Mouse (Mus musculus) hindbrain, embryonic 14.5 days (tissue): Measurements from ENCODE around the gene Lpin1. TPM values are rescaled to one million over a fixed set of nuclear protein-coding genes. Genes with fewer than 3 reads are reported as not detected.
A peak's percentile ranks its signal among the peaks of the same experiment; 100 is the strongest.

Experiments
- ATAC-seq: fragments of 200-750 bp; cut with Nextera tagmentation; 2 replicates; pipeline ENCODE4 v1.8.0; 2017; ENCODE audit warnings: moderate number of reproducible peaks, mild to moderate bottlenecking, moderate TSS enrichment, moderate library complexity; ENCODE audit not compliant: low FRiP score
- DNase-seq: peaks from one replicate; pipeline ENCODE4 v3.0.0-alpha.2; 2015; ENCODE audit warnings: low spot score
- H3K27ac ChIP-seq: fragments of 300-500 bp; sonication (generic); 2 replicates; pipeline ENCODE4 v1.5.1; 2014; ENCODE audit warnings: mild to moderate bottlenecking, moderate library complexity
- H3K27me3 ChIP-seq: fragments of 300-500 bp; sonication (generic); 2 replicates; pipeline ENCODE4 v1.6.1; 2014; ENCODE audit warnings: mild to moderate bottlenecking, low read length, mixed read lengths; ENCODE audit not compliant: control insufficient read depth, insufficient read depth
- H3K36me3 ChIP-seq: fragments of 300-500 bp; sonication (generic); replicated peaks from 2 replicates; pipeline ENCODE4 v1.6.1; 2014; ENCODE audit not compliant: control insufficient read depth, insufficient read depth
- H3K4me1 ChIP-seq: fragments of 300-500 bp; sonication (generic); replicated peaks from 2 replicates; pipeline ENCODE4 v1.6.1; 2014; ENCODE audit warnings: antibody characterized with exemption, low read length, mixed read lengths; ENCODE audit not compliant: control insufficient read depth, insufficient read depth
- H3K4me2 ChIP-seq: fragments of 300-500 bp; sonication (generic); replicated peaks from 2 replicates; pipeline ENCODE4 v1.6.1; 2014; ENCODE audit warnings: mild to moderate bottlenecking, moderate library complexity
- H3K4me3 ChIP-seq: fragments of 300-500 bp; sonication (generic); replicated peaks from 2 replicates; pipeline ENCODE4 v1.5.1; 2014; ENCODE audit warnings: mild to moderate bottlenecking, low read length
- H3K9ac ChIP-seq: fragments of 300-500 bp; sonication (generic); 2 replicates; pipeline ENCODE4 v1.6.1; 2014
- H3K9me3 ChIP-seq: fragments of 300-500 bp; sonication (generic); 2 replicates; pipeline ENCODE4 v1.6.1; 2016; ENCODE audit warnings: low read length; ENCODE audit not compliant: control insufficient read depth
- WGBS: fragments of 180-500 bp; shearing (Covaris S2); extraction: QIAGEN DNeasy Blood & Tissue Kit; methylation state at CpG from one replicate; pipeline ENCODE4 v1.1.7; 2014; 5-methylcytosine and 5-hydroxymethylcytosine counted together
- polyA plus RNA-seq: library from polyadenylated mRNA; unstranded; fragments of >200 nt; fragmentation: Nextera tagmentation; extraction: Ambion mirVana; gene quantifications from 2 replicates; pipeline ENCODE4 v1.2.1, GENCODE M21; 2014

Lpin1 gene
- polyA plus RNA-seq, 1 experiment from 2014 or later = 18.0 TPM

DNA sequence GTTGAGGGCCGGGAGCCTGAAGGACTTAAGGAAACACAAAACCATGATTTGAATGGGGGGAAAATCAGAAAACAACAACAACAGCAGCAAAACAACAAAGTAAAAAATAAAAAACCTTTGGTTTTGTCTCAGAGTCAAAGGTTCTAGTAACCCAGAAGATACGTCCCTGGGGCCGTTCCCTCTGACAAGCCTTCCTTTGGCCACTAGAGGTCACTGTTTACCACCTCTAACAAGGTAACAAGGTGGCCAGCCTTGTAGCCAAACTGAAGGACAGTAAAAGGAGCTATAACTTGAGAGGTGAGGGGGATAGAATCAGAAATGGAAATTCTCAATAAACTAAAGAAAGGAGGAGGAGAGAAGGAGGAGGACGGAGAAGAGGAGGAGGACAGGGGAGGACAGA is 42.3 kb downstream of the Lpin1 start:
- H3K4me2 ChIP-seq = no peak overlapping the region
- H3K9me3 ChIP-seq = no peaks in the 10 kb centered on the region
- no peak overlapping the region for H3K4me3 ChIP-seq
- H3K4me1 ChIP-seq = no peaks in the 10 kb centered on the region
- H3K9ac ChIP-seq = no peak overlapping the region
- 29% methylated on average over 4 of the region's 4 CpGs for WGBS
- ATAC-seq (peak; percentile 62; the same call in 1 of the 2 replicates), DNase-seq (peak; percentile 89)
- no peaks in the 10 kb centered on the region for H3K27me3 ChIP-seq
- H3K36me3 ChIP-seq = peaks cover 85% of the 10 kb centered on the region
- peak overlapping the region; percentile 62; the same call in 1 of the 2 replicates for H3K27ac ChIP-seq

- no peaks in the 10 kb centered on the region for H3K4me1 ChIP-seq
These were observed 42.7 kb downstream of the Lpin1 start for GRCm38 (mm10) chr12:16568090-16568489.

GRCm38 (mm10) chr12:16563427-16563826 is 47.3 kb downstream of the Lpin1 start:
- Histone ChIP-seq H3K4me3 (no peak overlapping the region), H3K9me3 (no peaks in the 10 kb centered on the region), H3K36me3 (peaks cover 97% of the 10 kb centered on the region), H3K27ac (no peak overlapping the region), H3K9ac (no peak overlapping the region), H3K27me3 (no peaks in the 10 kb centered on the region), H3K4me2 (no peak overlapping the region), H3K4me1 (no peaks in the 10 kb centered on the region)
- no peak for DNase-seq
- 70% methylated on average over 9 of the region's 9 CpGs for WGBS
- no peak for ATAC-seq

More at GRCm38 (mm10) chr12:16568090-16568489, 42.7 kb downstream of the Lpin1 start:
- Histone ChIP-seq H3K9ac (no peak overlapping the region), H3K9me3 (no peaks in the 10 kb centered on the region), H3K4me2 (no peak overlapping the region), H3K27me3 (no peaks in the 10 kb centered on the region), H3K36me3 (peaks cover 85% of the 10 kb centered on the region), H3K4me3 (no peak overlapping the region), H3K27ac (no peak overlapping the region)
- no peak for DNase-seq
- no peak; the same call in 1 of the 2 replicates for ATAC-seq
- 85% methylated on average over 6 of the region's 6 CpGs for WGBS

- Histone ChIP-seq H3K9me3 (no peaks in the 10 kb centered on the region), H3K4me2 (no peak overlapping the region), H3K36me3 (peaks cover 98% of the 10 kb centered on the region), H3K4me1 (no peaks in the 10 kb centered on the region), H3K4me3 (no peak overlapping the region), H3K9ac (no peak overlapping the region), H3K27me3 (no peaks in the 10 kb centered on the region), H3K27ac (no peak overlapping the region)
- 91% methylated on average over 10 of the region's 10 CpGs for WGBS
- ATAC-seq = no peak
- no peak for DNase-seq
These were observed 48.1 kb downstream of the Lpin1 start for GRCm38 (mm10) chr12:16562647-16563046.

GRCm38 (mm10) chr12:16562181-16562580 is 48.6 kb downstream of the Lpin1 start:
- no peaks in the 10 kb centered on the region for H3K4me1 ChIP-seq
- DNase-seq (no peak), ATAC-seq (no peak)
- H3K27ac ChIP-seq = no peak overlapping the region
- no peak overlapping the region for H3K4me2 ChIP-seq
- 91% methylated on average over 8 of the region's 8 CpGs for WGBS
- no peaks in the 10 kb centered on the region for H3K9me3 ChIP-seq
- no peak overlapping the region for H3K4me3 ChIP-seq
- H3K9ac ChIP-seq = no peak overlapping the region
- H3K27me3 ChIP-seq = no peaks in the 10 kb centered on the region
- H3K36me3 ChIP-seq = peaks cover 98% of the 10 kb centered on the region

GRCm38 (mm10) chr12:16557271-16557670 is 53.5 kb downstream of the Lpin1 start:
- DNase-seq = no peak

DNA sequence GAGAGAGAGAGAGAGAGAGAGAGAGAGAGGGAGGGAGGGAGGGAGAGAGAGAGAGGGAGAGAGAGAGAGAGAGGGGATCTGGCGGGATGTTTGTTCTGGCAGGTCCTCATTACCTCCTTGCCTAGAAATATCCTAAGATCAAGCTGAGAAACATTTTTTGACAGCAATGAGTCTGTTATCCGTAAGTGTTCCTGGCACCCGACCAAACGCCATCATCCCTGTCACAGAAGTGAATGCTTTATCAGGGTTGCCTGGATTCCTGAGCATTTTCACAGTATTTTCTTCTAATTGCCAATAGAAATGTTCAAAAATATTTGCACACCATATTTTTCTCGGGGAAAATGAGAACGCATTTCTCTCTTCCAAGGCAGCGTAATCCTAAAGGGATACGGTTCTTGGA is 56.6 kb downstream of the Lpin1 start:
- 86% methylated on average over 8 of the region's 8 CpGs for WGBS
- H3K4me2 ChIP-seq = no peak overlapping the region
- no peaks in the 10 kb centered on the region for H3K4me1 ChIP-seq
- DNase-seq (no peak), ATAC-seq (no peak)
- H3K27ac ChIP-seq = no peak overlapping the region
- H3K36me3 ChIP-seq = peaks cover 76% of the 10 kb centered on the region
- no peak overlapping the region for H3K4me3 ChIP-seq
- no peak overlapping the region for H3K9ac ChIP-seq
- H3K9me3 ChIP-seq = no peaks in the 10 kb centered on the region
- no peaks in the 10 kb centered on the region for H3K27me3 ChIP-seq

More at GRCm38 (mm10) chr12:16557271-16557670, 53.5 kb downstream of the Lpin1 start:
- Histone ChIP-seq H3K4me3 (no peak overlapping the region), H3K36me3 (peaks cover 91% of the 10 kb centered on the region), H3K9ac (no peak overlapping the region), H3K4me1 (no peaks in the 10 kb centered on the region), H3K9me3 (no peaks in the 10 kb centered on the region), H3K27ac (no peak overlapping the region), H3K4me2 (no peak overlapping the region), H3K27me3 (no peaks in the 10 kb centered on the region)
- ATAC-seq = no peak
- 38% methylated on average over 4 of the region's 4 CpGs for WGBS

DNA sequence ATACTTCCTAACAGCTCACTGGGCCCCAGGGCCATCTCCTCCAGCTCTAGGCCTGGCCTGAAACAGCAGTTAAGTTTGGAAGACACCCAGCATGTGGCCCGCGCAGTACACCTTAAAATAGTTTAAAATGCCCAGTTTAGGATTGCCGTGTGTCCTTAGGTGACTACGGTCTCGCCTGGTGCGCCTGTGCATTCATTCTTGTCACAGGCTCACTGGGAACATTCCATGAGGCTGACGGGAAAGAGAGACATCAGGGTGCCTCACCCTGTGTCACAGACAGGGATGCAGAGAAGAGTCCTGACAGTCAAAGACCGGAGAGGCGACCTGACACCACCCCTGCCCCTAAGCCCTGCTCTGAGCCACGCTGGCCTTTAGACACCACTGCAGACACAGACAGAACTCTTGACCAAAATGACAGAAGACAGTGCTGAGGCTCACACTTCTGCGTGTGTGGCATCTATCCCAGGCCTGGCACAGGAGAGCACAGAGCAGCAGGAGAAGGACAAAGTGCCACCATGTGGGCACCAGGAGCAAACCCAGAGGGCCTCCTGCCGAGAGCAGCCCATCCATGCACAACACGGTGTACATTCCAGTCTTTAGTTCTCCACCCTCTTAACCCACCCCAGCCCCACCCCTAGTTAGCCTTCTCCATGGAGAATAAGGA is 58.5 kb downstream of the Lpin1 start:
- no peak overlapping the region for H3K9ac ChIP-seq
- ATAC-seq (no peak), DNase-seq (no peak)
- H3K4me3 ChIP-seq = no peak overlapping the region
- peaks cover 74% of the 10 kb centered on the region for H3K36me3 ChIP-seq
- no peaks in the 10 kb centered on the region for H3K9me3 ChIP-seq
- no peak overlapping the region for H3K4me2 ChIP-seq
- no peaks in the 10 kb centered on the region for H3K27me3 ChIP-seq
- WGBS = 86% methylated on average over 13 of the region's 13 CpGs
- no peak overlapping the region for H3K27ac ChIP-seq
- no peaks in the 10 kb centered on the region for H3K4me1 ChIP-seq

- WGBS = 56% methylated on average over 12 of the region's 12 CpGs
These were observed 59.7 kb downstream of the Lpin1 start for GRCm38 (mm10) chr12:16550983-16551454.

More at GRCm38 (mm10) chr12:16550983-16551454, 59.7 kb downstream of the Lpin1 start:
- H3K4me1 ChIP-seq = no peaks in the 10 kb centered on the region
- no peak for DNase-seq
- no peaks in the 10 kb centered on the region for H3K27me3 ChIP-seq
- H3K27ac ChIP-seq = peak overlapping the region; percentile 44; the same call in 1 of the 2 replicates
- H3K9ac ChIP-seq = no peak overlapping the region
- H3K36me3 ChIP-seq = peaks cover 74% of the 10 kb centered on the region
- H3K9me3 ChIP-seq = no peaks in the 10 kb centered on the region
- H3K4me3 ChIP-seq = no peak overlapping the region
- peak; percentile 39; the same call in 1 of the 2 replicates for ATAC-seq
- H3K4me2 ChIP-seq = no peak overlapping the region
